Mouse (Mus musculus) colon, adult 2 months (tissue): ENCODE data around the gene Mup2. TPM values are rescaled to one million over a fixed set of nuclear protein-coding genes. Genes with fewer than 3 reads are reported as not detected.

Source experiments
- polyA plus RNA-seq: library from polyadenylated mRNA; depleted of rRNA; stranded (reverse); fragments of >200 nt; gene quantifications from 2 replicates; pipeline ENCODE4 v1.2.3, GENCODE M21; 2012; rRNA removed

Mup2 gene
- not detected in 2 replicates for polyA plus RNA-seq

DNA sequence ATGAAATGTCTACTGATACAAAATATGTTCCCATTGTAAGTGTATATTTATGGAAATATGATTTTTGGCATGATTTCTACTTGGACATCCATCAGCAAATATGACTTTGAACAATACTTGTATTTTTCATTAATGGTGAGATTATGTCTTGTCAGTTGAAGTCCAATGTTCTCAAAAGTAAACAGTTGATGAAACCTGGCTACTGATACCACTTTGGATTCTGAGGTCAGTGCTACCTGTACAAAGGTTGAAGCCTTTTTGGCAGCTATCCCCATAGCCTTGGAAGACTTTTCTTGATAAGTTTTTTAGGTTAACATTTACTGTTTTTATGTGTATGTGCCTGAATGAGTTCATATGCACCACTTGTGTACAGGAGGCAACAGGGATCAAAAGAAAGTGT is at the start of gene Mup2:
Gene Mup2 (minus strand): TSS at position 101 of the 400 bp plus-strand sequence.

Other genes with a start within 250 kb of the Mup2 start
- not detected in 2 replicates for gene Slc46a2, start 239.2 kb downstream of the Mup2 start, polyA plus RNA-seq
- gene Mup4, start 193.6 kb downstream of the Mup2 start, polyA plus RNA-seq = not detected in 2 replicates
- gene Mup6, start 190.0 kb downstream of the Mup2 start, polyA plus RNA-seq = not detected in 2 replicates
- not detected in 2 replicates for gene Mup7, start 83.8 kb downstream of the Mup2 start, polyA plus RNA-seq
- not detected in 2 replicates for gene Mup8, start 68.3 kb upstream of the Mup2 start, polyA plus RNA-seq